Mouse (Mus musculus) layer of hippocampus, postnatal 36 days (tissue): ENCODE measurements around the gene Ptpre. TPM values are rescaled to one million over a fixed set of nuclear protein-coding genes. Genes with fewer than 3 reads are reported as not detected.
"Not testable (repeated sequence)": the region's sequence is repeated elsewhere in the genome, so short reads cannot be mapped to it uniquely, and the experiment has no call there.

Experiments
- DNase-seq, 2 experiments: peaks; one replicate each; pipeline ENCODE4 v3.0.0; 2022
- total RNA-seq, 2 experiments: library from RNA; stranded (reverse); gene quantifications; 2 replicates each; pipeline ENCODE4 v1.2.3; 2021

Ptpre gene
- total RNA-seq, 2 experiments from 2014 or later, result 47.0 to 53.8 TPM

GRCm38 (mm10) chr7:135697021-135697740 lies 159.9 kb downstream of the Ptpre start:
- not testable (repeated sequence) for DNase-seq

- DNase-seq, result no peak
These were observed 161.1 kb downstream of the Ptpre start for GRCm38 (mm10) chr7:135698362-135698761.

- not testable (repeated sequence) for DNase-seq
These were observed 162.1 kb downstream of the Ptpre start for GRCm38 (mm10) chr7:135699351-135699750.

GRCm38 (mm10) chr7:135703600-135704148 lies 166.4 kb downstream of the Ptpre start:
- DNase-seq, result no peak

GRCm38 (mm10) chr7:135704251-135704650 lies 167.0 kb downstream of the Ptpre start:
- DNase-seq, result no peak

- DNase-seq, result no peak
These were observed 167.8 kb downstream of the Ptpre start for GRCm38 (mm10) chr7:135705083-135705482.

GRCm38 (mm10) chr7:135705753-135706152 lies 168.5 kb downstream of the Ptpre start:
- no peak for DNase-seq

- DNase-seq, result no peak
These were observed 173.4 kb downstream of the Ptpre start for GRCm38 (mm10) chr7:135710702-135711101.

- no peak for DNase-seq
These were observed 175.3 kb downstream of the Ptpre start for GRCm38 (mm10) chr7:135712534-135712933.

- DNase-seq, result no peak
These were observed 176.0 kb downstream of the Ptpre start for GRCm38 (mm10) chr7:135713326-135713725.

GRCm38 (mm10) chr7:135715166-135715565 lies 177.9 kb downstream of the Ptpre start:
- DNase-seq, result no peak

GRCm38 (mm10) chr7:135715642-135716444 lies 178.6 kb downstream of the Ptpre start, which contains the start of gene Mki67:
TSS of gene Mki67 (minus strand) at chr7:135716361.
- DNase-seq, result no peak

- peak; percentile 72 to 75 for DNase-seq
These were observed 179.2 kb downstream of the Ptpre start for GRCm38 (mm10) chr7:135716445-135716877.

- no peak for DNase-seq
These were observed 179.8 kb downstream of the Ptpre start for GRCm38 (mm10) chr7:135716968-135717557.

- DNase-seq, result no peak
These were observed 184.2 kb downstream of the Ptpre start for GRCm38 (mm10) chr7:135721436-135721992.

GRCm38 (mm10) chr7:135722011-135722838 lies 184.9 kb downstream of the Ptpre start:
- DNase-seq, result no peak

- no peak for DNase-seq
These were observed 186.5 kb downstream of the Ptpre start for GRCm38 (mm10) chr7:135723672-135724341.

GRCm38 (mm10) chr7:135726707-135727106 lies 189.4 kb downstream of the Ptpre start:
- no peak for DNase-seq

GRCm38 (mm10) chr7:135728038-135728437 lies 190.8 kb downstream of the Ptpre start:
- no peak for DNase-seq

GRCm38 (mm10) chr7:135734379-135734778 lies 197.1 kb downstream of the Ptpre start:
- no peak for DNase-seq
